Mouse (Mus musculus) MEL (cell line): ENCODE measurements around the gene H2-Eb2. TPM values are rescaled to one million over a fixed set of nuclear protein-coding genes. Genes with fewer than 3 reads are reported as not detected.

Experiments
- DNase-seq: peaks from one replicate; pipeline ENCODE4 v3.0.0; 2011; ENCODE audit warnings: low read depth, low spot score
- H3K27ac ChIP-seq: 2 replicates; pipeline ENCODE4 v1.5.1; 2012; ENCODE audit warnings: low read depth, mild to moderate bottlenecking, control low read depth, low read length, moderate library complexity; ENCODE audit not compliant: control insufficient read depth
- H3K27me3 ChIP-seq, 2 experiments: fragments of 150-350 bp in 1 of 2; sonication (generic) in 1 of 2; 2 replicates each; pipeline ENCODE4 v1.6.1; 2012; ENCODE audit warnings: low read length in 2 of 2, mild to moderate bottlenecking in 2 of 2, improper control_type of control experiment in 1 of 2, moderate library complexity in 1 of 2; ENCODE audit not compliant: insufficient read depth in 2 of 2, control insufficient read depth in 1 of 2
- H3K36me3 ChIP-seq, 2 experiments: 2 replicates each; pipeline ENCODE4 v1.6.1; 2012 to 2014; ENCODE audit warnings: low read length in 2 of 2, improper control_type of control experiment in 1 of 2, inconsistent platforms in 1 of 2, mild to moderate bottlenecking in 1 of 2; ENCODE audit not compliant: insufficient read depth in 2 of 2, control insufficient read depth in 1 of 2
- H3K4me1 ChIP-seq, 2 experiments: fragments of 150-350 bp in 1 of 2; sonication (generic) in 1 of 2; 2 replicates each; pipeline ENCODE4 v1.6.1; 2012; ENCODE audit warnings: low read length in 2 of 2, improper control_type of control experiment in 1 of 2, mild to moderate bottlenecking in 1 of 2; ENCODE audit not compliant: insufficient read depth in 2 of 2, control insufficient read depth in 1 of 2
- H3K4me3 ChIP-seq, 2 experiments: fragments of 150-350 bp in 1 of 2; sonication (generic) in 1 of 2; 2 replicates each; pipeline ENCODE4 v1.5.1; 2012; ENCODE audit warnings: low read depth in 2 of 2, low read length in 2 of 2, mild to moderate bottlenecking in 2 of 2, moderate library complexity in 2 of 2, control low read depth in 1 of 2, improper control_type of control experiment in 1 of 2; ENCODE audit not compliant: control insufficient read depth in 1 of 2, insufficient read depth in 1 of 2
- H3K79me2 ChIP-seq: 2 replicates; pipeline ENCODE4 v1.6.1; 2012; ENCODE audit warnings: mild to moderate bottlenecking, low read length, moderate library complexity; ENCODE audit not compliant: control insufficient read depth, poor library complexity, insufficient read depth
- H3K9ac ChIP-seq: 2 replicates; pipeline ENCODE4 v1.6.1; 2012; ENCODE audit warnings: low read depth, mild to moderate bottlenecking, control low read depth, low read length, moderate library complexity; ENCODE audit not compliant: control insufficient read depth, poor library complexity, severe bottlenecking
- H3K9me3 ChIP-seq: fragments of 150-350 bp; sonication (generic); replicated peaks from 2 replicates; pipeline ENCODE4 v1.6.1; 2012; ENCODE audit warnings: mild to moderate bottlenecking, low read length, improper control_type of control experiment, moderate library complexity; ENCODE audit not compliant: insufficient read depth
- BHLHE40 ChIP-seq: IDR thresholded peaks from 2 replicates; pipeline ENCODE4 v1.6.1; 2012; ENCODE audit warnings: low read depth, mild to moderate bottlenecking, inconsistent platforms, low read length, improper control_type of control experiment, borderline replicate concordance
- CHD2 ChIP-seq: IDR thresholded peaks from 2 replicates; pipeline ENCODE4 v1.6.1; 2011; ENCODE audit warnings: low read length, improper control_type of control experiment
- E2F4 ChIP-seq: IDR thresholded peaks from 2 replicates; pipeline ENCODE4 v1.6.1; 2011; ENCODE audit warnings: low read depth, low read length, improper control_type of control experiment, borderline replicate concordance
- EP300 ChIP-seq, 2 experiments: IDR thresholded peaks; 2 replicates each; pipeline ENCODE4 v1.6.1; 2011; ENCODE audit warnings: improper control_type of control experiment in 2 of 2, low read length in 2 of 2, low read depth in 1 of 2, mild to moderate bottlenecking in 1 of 2
- GABPA ChIP-seq: IDR thresholded peaks from 2 replicates; pipeline ENCODE4 v1.6.1; 2012; ENCODE audit warnings: low read depth, mild to moderate bottlenecking, inconsistent platforms, low read length, improper control_type of control experiment, moderate library complexity
- GATA1 ChIP-seq: IDR thresholded peaks from 2 replicates; pipeline ENCODE4 v1.6.1; 2011; ENCODE audit warnings: low read depth, low read length, improper control_type of control experiment
- HCFC1 ChIP-seq: IDR thresholded peaks from 2 replicates; pipeline ENCODE4 v1.6.1; 2012; ENCODE audit warnings: low read depth, mild to moderate bottlenecking, inconsistent platforms, low read length, improper control_type of control experiment, moderate library complexity
- KAT2A ChIP-seq: conservative IDR thresholded peaks from 2 replicates; pipeline ENCODE4 v1.6.1; 2012; ENCODE audit warnings: low read depth, low read length, improper control_type of control experiment, inconsistent platforms
- MAFK ChIP-seq: IDR thresholded peaks from 2 replicates; pipeline ENCODE4 v1.6.1; 2011; ENCODE audit warnings: low read depth, mild to moderate bottlenecking, low read length, improper control_type of control experiment, borderline replicate concordance
- MAX ChIP-seq: IDR thresholded peaks from 2 replicates; pipeline ENCODE4 v1.6.1; 2011; ENCODE audit warnings: low read length, improper control_type of control experiment
- MEF2A ChIP-seq: IDR thresholded peaks from 2 replicates; pipeline ENCODE4 v1.6.1; 2014; ENCODE audit warnings: low read depth, mild to moderate bottlenecking, inconsistent platforms, low read length, improper control_type of control experiment; ENCODE audit not compliant: poor library complexity, insufficient replicate concordance, severe bottlenecking; ENCODE audit errors: extremely low read depth
- MXI1 ChIP-seq: IDR thresholded peaks from 2 replicates; pipeline ENCODE4 v1.6.1; 2011; ENCODE audit warnings: mild to moderate bottlenecking, low read depth, low read length, improper control_type of control experiment
- MYB ChIP-seq: IDR thresholded peaks from 2 replicates; pipeline ENCODE4 v1.6.1; 2011; ENCODE audit warnings: mild to moderate bottlenecking, low read depth, low read length, improper control_type of control experiment
- MYC ChIP-seq: IDR thresholded peaks from 2 replicates; pipeline ENCODE4 v1.6.1; 2011; ENCODE audit warnings: low read depth, mild to moderate bottlenecking, low read length, improper control_type of control experiment, moderate library complexity
- NELFE ChIP-seq: IDR thresholded peaks from 2 replicates; pipeline ENCODE4 v1.6.1; 2011; ENCODE audit warnings: low read depth, low read length, improper control_type of control experiment
- NRF1 ChIP-seq: IDR thresholded peaks from 2 replicates; pipeline ENCODE4 v1.6.1; 2014; ENCODE audit warnings: low read depth, mild to moderate bottlenecking, inconsistent platforms, low read length, improper control_type of control experiment, moderate library complexity; ENCODE audit not compliant: poor library complexity, insufficient read depth, severe bottlenecking
- POLR2A ChIP-seq, 2 experiments: IDR thresholded peaks; 2 replicates each; pipeline ENCODE4 v1.6.1; 2011 to 2012; ENCODE audit warnings: low read length in 2 of 2, mild to moderate bottlenecking in 2 of 2, control low read depth in 1 of 2, improper control_type of control experiment in 1 of 2, low read depth in 1 of 2, moderate library complexity in 1 of 2; ENCODE audit not compliant: control insufficient read depth in 1 of 2, insufficient read depth in 1 of 2, poor library complexity in 1 of 2
- POLR2AphosphoS2 ChIP-seq: IDR thresholded peaks from 2 replicates; pipeline ENCODE4 v1.6.1; 2011; ENCODE audit warnings: low read length, improper control_type of control experiment
- RCOR1 ChIP-seq: IDR thresholded peaks from 2 replicates; pipeline ENCODE4 v1.6.1; 2012; ENCODE audit warnings: low read depth, mild to moderate bottlenecking, inconsistent platforms, low read length, improper control_type of control experiment
- SIN3A ChIP-seq: IDR thresholded peaks from 2 replicates; pipeline ENCODE4 v1.6.1; 2012; ENCODE audit warnings: low read length, improper control_type of control experiment, inconsistent platforms
- SMC3 ChIP-seq: IDR thresholded peaks from 2 replicates; pipeline ENCODE4 v1.6.1; 2011; ENCODE audit warnings: low read depth, low read length, improper control_type of control experiment
- TAL1 ChIP-seq: IDR thresholded peaks from 2 replicates; pipeline ENCODE4 v1.6.1; 2012; ENCODE audit warnings: mild to moderate bottlenecking, inconsistent platforms, low read length, moderate library complexity, mixed read lengths
- TBP ChIP-seq: IDR thresholded peaks from 2 replicates; pipeline ENCODE4 v1.8.0; 2011; ENCODE audit warnings: low read depth, low read length, improper control_type of control experiment
- ZKSCAN1 ChIP-seq: IDR thresholded peaks from 2 replicates; pipeline ENCODE4 v1.6.1; 2012; ENCODE audit warnings: low read depth, mild to moderate bottlenecking, inconsistent platforms, low read length, improper control_type of control experiment, moderate library complexity
- polyA plus RNA-seq, 2 experiments: library from polyadenylated mRNA; stranded (reverse) in 1 of 2; unstranded in 1 of 2; fragments of >175 nt in 1 of 2; fragments of >200 nt in 1 of 2; gene quantifications; 2 replicates each; pipeline versions ENCODE4 v1.2.1 to v1.2.4; 2012; ENCODE audit warnings: low replicate concordance in 2 of 2, low read depth in 1 of 2; ENCODE audit not compliant: insufficient read length in 2 of 2, insufficient read depth in 1 of 2, missing spikeins in 1 of 2
- total RNA-seq: library from RNA; depleted of rRNA; stranded (reverse); fragments of 300-350 nt; gene quantifications from 2 replicates; pipeline ENCODE4 v1.2.3, GENCODE M21; 2012

Gene H2-Eb2
- total and polyA plus RNA-seq, 3 experiments: not detected

GRCm38 (mm10) chr17:34307216-34307615 lies 18.2 kb upstream of the H2-Eb2 start:
- H3K79me2 ChIP-seq: no peaks in the 10 kb centered on the region
- DNase-seq: no peak
- H3K9ac ChIP-seq: no peak overlapping the region
- H3K4me1 ChIP-seq: no peaks in the 10 kb centered on the region; a peak in 1 of 4 replicates
- no peaks in the 10 kb centered on the region for H3K36me3 ChIP-seq
- H3K27me3 ChIP-seq: no peaks in the 10 kb centered on the region
- no peak for TF ChIP-seq POLR2AphosphoS2
- TF ChIP-seq BHLHE40: no peak
- TF ChIP-seq MYC: no peak
- no peak for TF ChIP-seq MAFK
- TF ChIP-seq CHD2: no peak
- no peak for TF ChIP-seq MYB
- TF ChIP-seq GABPA: no peak
- no peak for TF ChIP-seq TBP
- no peak for TF ChIP-seq POLR2A (IDR thresholded peaks at IDR 0.05; ENCODE audit: control insufficient read depth in 1 of 2, insufficient read depth in 1 of 2, low read depth in 1 of 2, low read length in 2 of 2, poor library complexity in 1 of 2)
- no peak for TF ChIP-seq TAL1
- TF ChIP-seq NELFE: no peak
- no peak for TF ChIP-seq ZKSCAN1
- TF ChIP-seq NRF1: no peak
- no peak for TF ChIP-seq GATA1
- no peak for TF ChIP-seq KAT2A
- TF ChIP-seq SMC3: no peak
- TF ChIP-seq MXI1: no peak
- TF ChIP-seq, all 39 proteins: peak for 0
- Histone ChIP-seq H3K27ac (no peak overlapping the region), H3K4me3 (no peak overlapping the region), H3K9me3 (no peaks in the 10 kb centered on the region)

- H3K4me1 ChIP-seq: no peaks in the 10 kb centered on the region; a peak in 1 of 4 replicates
- H3K27me3 ChIP-seq: no peaks in the 10 kb centered on the region
Measured at GRCm38 (mm10) chr17:34308161-34308560, 17.3 kb upstream of the H2-Eb2 start.

More at GRCm38 (mm10) chr17:34308161-34308560, 17.3 kb upstream of the H2-Eb2 start:
- H3K27ac ChIP-seq: no peak overlapping the region
- H3K4me3 ChIP-seq: no peak overlapping the region
- TF ChIP-seq RCOR1 (no peak), POLR2A (IDR thresholded peaks at IDR 0.05; ENCODE audit: control insufficient read depth in 1 of 2, insufficient read depth in 1 of 2, low read depth in 1 of 2, low read length in 2 of 2, poor library complexity in 1 of 2) (no peak), HCFC1 (no peak), MEF2A (no peak), MAFK (no peak), E2F4 (no peak), EP300 (IDR thresholded peaks at IDR 0.05; ENCODE audit: low read depth in 1 of 2, low read length in 2 of 2) (no peak), POLR2AphosphoS2 (no peak), MYC (no peak), BHLHE40 (no peak), ZKSCAN1 (no peak), SIN3A (no peak), MAX (no peak)
- no peak for DNase-seq
- no peaks in the 10 kb centered on the region for H3K9me3 ChIP-seq
- H3K79me2 ChIP-seq: no peaks in the 10 kb centered on the region
- no peaks in the 10 kb centered on the region for H3K36me3 ChIP-seq
- no peak overlapping the region for H3K9ac ChIP-seq
